Comparison of ENCODE assay signal across 8 mouse cellular contexts in the genomic region with DNA sequence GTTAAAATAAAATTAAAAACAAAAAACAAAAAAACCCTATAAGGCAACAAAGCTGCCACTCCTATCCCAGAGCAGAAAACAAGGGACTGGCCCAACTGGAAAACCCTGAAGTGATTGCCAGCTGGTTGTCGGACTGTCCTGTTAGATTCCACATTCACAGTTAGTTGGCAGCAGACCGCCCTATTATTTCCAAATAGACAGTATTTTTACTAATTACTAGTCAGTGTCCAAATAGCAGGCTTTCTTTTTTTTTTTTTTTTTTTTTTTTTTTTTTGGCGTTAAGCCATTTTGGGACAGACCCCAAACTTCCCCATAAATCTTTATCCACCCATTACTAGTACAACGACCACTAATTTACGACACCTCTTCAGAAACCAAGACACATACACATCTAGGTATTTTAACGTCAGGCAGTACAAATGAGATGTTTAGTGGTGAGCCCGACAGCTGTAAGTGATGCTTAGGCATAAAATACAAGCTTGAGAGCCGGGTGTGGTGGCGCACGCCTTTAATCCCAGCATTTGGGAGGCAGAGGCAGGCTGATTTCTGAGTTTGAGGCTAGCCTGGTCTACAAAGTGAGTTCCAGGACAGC. TPM values are rescaled to one million over a fixed set of nuclear protein-coding genes. Genes with fewer than 3 reads are reported as not detected.
A peak's percentile ranks its signal among the peaks of the same experiment; 100 is the strongest.
DNase-seq lines count a peak whose midpoint lies in the region; ATAC-seq and TF ChIP-seq lines count a peak whose summit lies in the region.

No protein-coding gene starts in this region.

- H3K27ac ChIP-seq in limb, embryonic 14.5 days (replicated peaks; ENCODE audit: low read depth, low read length), result peak overlapping the region; percentile 40; the same call in 1 of the 2 replicates
- H3K27ac ChIP-seq in stomach, embryonic 16.5 days (ENCODE audit: low read length), result peak overlapping the region; percentile 90

- peak overlapping the region; percentile 69 for H3K9ac ChIP-seq in limb, embryonic 14.5 days (ENCODE audit: low read depth, low read length, severe bottlenecking)
- peak overlapping the region; percentile 86 for H3K9ac ChIP-seq in stomach, embryonic 16.5 days (ENCODE audit: low read length)

- no peak for TF ChIP-seq POLR2A in limb, embryonic 14.5 days (IDR thresholded peaks at IDR 0.05; ENCODE audit: borderline replicate concordance, extremely low read depth, insufficient read depth, insufficient read length)

- peaks cover 5% of the 10 kb centered on the region for H3K4me1 ChIP-seq in limb, embryonic 14.5 days (ENCODE audit: control insufficient read depth, insufficient read depth, low read length)
- peaks cover 12% of the 10 kb centered on the region; the same call in 1 of the 2 replicates for H3K4me1 ChIP-seq in stomach, embryonic 16.5 days (ENCODE audit: control insufficient read depth, insufficient read depth, low read length)

- no peaks in the 10 kb centered on the region for H3K9me3 ChIP-seq in limb, embryonic 14.5 days (ENCODE audit: control insufficient read depth, low read length)
- no peaks in the 10 kb centered on the region for H3K9me3 ChIP-seq in stomach, embryonic 16.5 days (replicated peaks; ENCODE audit: control insufficient read depth, low read length)

- WGBS in limb, embryonic 14.5 days, result 71% methylated on average over 10 of the region's 10 CpGs
- 81% methylated on average over 10 of the region's 10 CpGs for WGBS in stomach, embryonic 16.5 days

- peak; percentile 16; the same call in 1 of the 2 replicates for ATAC-seq in limb, embryonic 14.5 days (ENCODE audit: low FRiP score, low read depth)
- no peak for ATAC-seq in stomach, embryonic 16.5 days (ENCODE audit: insufficient read depth, low FRiP score)

- DNase-seq in cerebellum, adult 18-20 months, result peak; percentile 11 to 13
- no peak for DNase-seq in cerebellum, postnatal 4 days (ENCODE audit: low spot score in 2 of 2)
- DNase-seq in urinary bladder, postnatal 14 days (ENCODE audit: low spot score), result peak; percentile 20
- no peak for DNase-seq in urinary bladder, postnatal 36 days (ENCODE audit: low spot score in 2 of 2)
- DNase-seq in limb, embryonic 14.5 days (ENCODE audit: low spot score), result peak; percentile 33
- no peak for DNase-seq in left cerebral cortex, adult 9 months (ENCODE audit: low spot score in 2 of 2)
- DNase-seq in ovary, adult 18-20 months (ENCODE audit: low spot score), result no peak

- H3K36me3 ChIP-seq in limb, embryonic 14.5 days (ENCODE audit: control insufficient read depth, insufficient read depth, low read length), result no peaks in the 10 kb centered on the region
- no peaks in the 10 kb centered on the region for H3K36me3 ChIP-seq in stomach, embryonic 16.5 days (ENCODE audit: control insufficient read depth, insufficient read depth, low read length)

- no peaks in the 10 kb centered on the region for H3K27me3 ChIP-seq in limb, embryonic 14.5 days (ENCODE audit: control insufficient read depth, insufficient read depth, low read length)
- no peaks in the 10 kb centered on the region for H3K27me3 ChIP-seq in stomach, embryonic 16.5 days (ENCODE audit: control insufficient read depth, insufficient read depth, low read length)

- peak overlapping the region; percentile 73 for H3K4me3 ChIP-seq in limb, embryonic 14.5 days (replicated peaks; ENCODE audit: low read length)
- peak overlapping the region; percentile 86 for H3K4me3 ChIP-seq in stomach, embryonic 16.5 days (replicated peaks; ENCODE audit: low read length)

- peak overlapping the region; percentile 81 for H3K4me2 ChIP-seq in limb, embryonic 14.5 days (replicated peaks; ENCODE audit: low read depth, low read length, severe bottlenecking)
- peak overlapping the region; percentile 76 for H3K4me2 ChIP-seq in stomach, embryonic 16.5 days (ENCODE audit: low read depth, low read length)

RNA-seq across cellular contexts. Expression of a gene that starts 0.6 kb away (rescaled TPM):
- polyA plus RNA-seq in limb, embryonic 14.5 days (2012; rRNA removed), result 33.6 and 34.4 TPM in 2 replicates
- 24.3 and 28.5 TPM in 2 replicates for polyA plus RNA-seq in limb, embryonic 14.5 days (2014; fragmentation: Nextera tagmentation; extraction: Ambion mirVana)
- 27.2 and 29.1 TPM in 2 replicates for polyA plus RNA-seq in stomach, embryonic 16.5 days (2015; fragmentation: Nextera tagmentation; extraction: Ambion mirVana)

RNA-seq across cellular contexts. Expression of a gene that starts 48.8 kb away (rescaled TPM):
- not detected in 2 replicates for polyA plus RNA-seq in limb, embryonic 14.5 days (2012; rRNA removed)
- not detected in 2 replicates for polyA plus RNA-seq in limb, embryonic 14.5 days (2014; fragmentation: Nextera tagmentation; extraction: Ambion mirVana)
- polyA plus RNA-seq in stomach, embryonic 16.5 days (2015; fragmentation: Nextera tagmentation; extraction: Ambion mirVana), result not detected in 2 replicates

RNA-seq across cellular contexts. Expression of a gene that starts 56.6 kb away (rescaled TPM):
- 14.2 and 22.8 TPM in 2 replicates for polyA plus RNA-seq in limb, embryonic 14.5 days (2012; rRNA removed)
- polyA plus RNA-seq in limb, embryonic 14.5 days (2014; fragmentation: Nextera tagmentation; extraction: Ambion mirVana), result 5.5 and 7.9 TPM in 2 replicates
- 2.1 and 2.6 TPM in 2 replicates for polyA plus RNA-seq in stomach, embryonic 16.5 days (2015; fragmentation: Nextera tagmentation; extraction: Ambion mirVana)

Comparison
In these comparisons a context has a peak if more than half of its experiments do, and no peak if none do; other contexts are left out.
1. DNase-seq: peak in cerebellum, adult 18-20 months (2 of 2), urinary bladder, postnatal 14 days (single experiment) and limb, embryonic 14.5 days (single experiment); none in cerebellum, postnatal 4 days (0 of 2), urinary bladder, postnatal 36 days (0 of 2), left cerebral cortex, adult 9 months (0 of 2) and ovary, adult 18-20 months (single experiment).